Mouse (Mus musculus): Measurements from ENCODE around the gene Ddah1. TPM values are rescaled to one million over a fixed set of nuclear protein-coding genes. Genes with fewer than 3 reads are reported as not detected.

Ddah1 gene
- polyA plus RNA-seq, 1 experiment from 2014 or later: 91.2 TPM

- H3K4me3 ChIP-seq (replicated peaks; ENCODE audit: low read depth, low read length): no peak overlapping the region
- 0 out of 2 replicates have a peak, but pooled peaks have one; percentile 18 for ATAC-seq (ENCODE audit: low FRiP score, low TSS enrichment)
- DNase-seq: no peak
These were observed 58.3 kb downstream of the Ddah1 start for GRCm38 (mm10) chr3:145816807-145817206.

GRCm38 (mm10) chr3:145817276-145817675, 58.8 kb downstream of the Ddah1 start:
- Histone ChIP-seq H3K4me3 (replicated peaks; ENCODE audit: low read depth, low read length) (no peak overlapping the region), H3K27me3 (ENCODE audit: control insufficient read depth, insufficient read depth, low read length) (no peaks in the 10 kb centered on the region; the same call in 1 of the 2 replicates), H3K9me3 (ENCODE audit: control insufficient read depth, low read length) (no peaks in the 10 kb centered on the region), H3K36me3 (ENCODE audit: control insufficient read depth, insufficient read depth, low read length) (no peaks in the 10 kb centered on the region), H3K27ac (replicated peaks; ENCODE audit: low read depth, low read length) (no peak overlapping the region; the same call in 1 of the 2 replicates), H3K9ac (replicated peaks; ENCODE audit: low read length) (no peak overlapping the region), H3K4me1 (ENCODE audit: control insufficient read depth, insufficient read depth, low read length) (0 out of 2 replicates have a peak, but pooled peaks cover 7% of the 10 kb centered on the region), H3K4me2 (ENCODE audit: low read length) (no peak overlapping the region)
- DNase-seq: peak; percentile 26
- 43% methylated on average over 6 of the region's 6 CpGs for WGBS
- peak; percentile 36; the same call in 1 of the 2 replicates for ATAC-seq (ENCODE audit: low FRiP score, low TSS enrichment)

More at GRCm38 (mm10) chr3:145816807-145817206, 58.3 kb downstream of the Ddah1 start:
- Histone ChIP-seq H3K4me1 (ENCODE audit: control insufficient read depth, insufficient read depth, low read length) (0 out of 2 replicates have a peak, but pooled peaks cover 7% of the 10 kb centered on the region), H3K27ac (replicated peaks; ENCODE audit: low read depth, low read length) (no peak overlapping the region; the same call in 1 of the 2 replicates), H3K4me2 (ENCODE audit: low read length) (no peak overlapping the region), H3K27me3 (ENCODE audit: control insufficient read depth, insufficient read depth, low read length) (no peaks in the 10 kb centered on the region; the same call in 1 of the 2 replicates), H3K9me3 (ENCODE audit: control insufficient read depth, low read length) (no peaks in the 10 kb centered on the region), H3K9ac (replicated peaks; ENCODE audit: low read length) (no peak overlapping the region), H3K36me3 (ENCODE audit: control insufficient read depth, insufficient read depth, low read length) (no peaks in the 10 kb centered on the region)
- 82% methylated on average over 1 of the region's 1 CpGs for WGBS

GRCm38 (mm10) chr3:145820439-145820838, 62.0 kb downstream of the Ddah1 start:
- Histone ChIP-seq H3K9ac (replicated peaks; ENCODE audit: low read length) (no peak overlapping the region), H3K4me1 (ENCODE audit: control insufficient read depth, insufficient read depth, low read length) (peaks cover 14% of the 10 kb centered on the region), H3K4me2 (ENCODE audit: low read length) (no peak overlapping the region), H3K4me3 (replicated peaks; ENCODE audit: low read depth, low read length) (no peak overlapping the region), H3K36me3 (ENCODE audit: control insufficient read depth, insufficient read depth, low read length) (no peaks in the 10 kb centered on the region), H3K27me3 (ENCODE audit: control insufficient read depth, insufficient read depth, low read length) (no peaks in the 10 kb centered on the region; the same call in none of the 2 replicates), H3K27ac (replicated peaks; ENCODE audit: low read depth, low read length) (no peak overlapping the region), H3K9me3 (ENCODE audit: control insufficient read depth, low read length) (no peaks in the 10 kb centered on the region)
- ATAC-seq (ENCODE audit: low FRiP score, low TSS enrichment) (no peak), DNase-seq (no peak)
- 80% methylated on average over 2 of the region's 2 CpGs for WGBS

GRCm38 (mm10) chr3:145820938-145821337, 62.5 kb downstream of the Ddah1 start:
- no peak overlapping the region for H3K4me2 ChIP-seq (ENCODE audit: low read length)
- H3K4me1 ChIP-seq (ENCODE audit: control insufficient read depth, insufficient read depth, low read length): peaks cover 19% of the 10 kb centered on the region
- no peak overlapping the region for H3K27ac ChIP-seq (replicated peaks; ENCODE audit: low read depth, low read length)
- H3K9ac ChIP-seq (replicated peaks; ENCODE audit: low read length): no peak overlapping the region
- 96% methylated on average over 2 of the region's 2 CpGs for WGBS
- DNase-seq: no peak
- H3K27me3 ChIP-seq (ENCODE audit: control insufficient read depth, insufficient read depth, low read length): no peaks in the 10 kb centered on the region; the same call in none of the 2 replicates
- H3K9me3 ChIP-seq (ENCODE audit: control insufficient read depth, low read length): no peaks in the 10 kb centered on the region
- no peak for ATAC-seq (ENCODE audit: low FRiP score, low TSS enrichment)
- H3K36me3 ChIP-seq (ENCODE audit: control insufficient read depth, insufficient read depth, low read length): no peaks in the 10 kb centered on the region
- no peak overlapping the region for H3K4me3 ChIP-seq (replicated peaks; ENCODE audit: low read depth, low read length)

- Histone ChIP-seq H3K4me2 (ENCODE audit: low read length) (no peak overlapping the region), H3K36me3 (ENCODE audit: control insufficient read depth, insufficient read depth, low read length) (no peaks in the 10 kb centered on the region), H3K9ac (replicated peaks; ENCODE audit: low read length) (no peak overlapping the region), H3K27ac (replicated peaks; ENCODE audit: low read depth, low read length) (no peak overlapping the region), H3K4me3 (replicated peaks; ENCODE audit: low read depth, low read length) (no peak overlapping the region), H3K4me1 (ENCODE audit: control insufficient read depth, insufficient read depth, low read length) (peaks cover 15% of the 10 kb centered on the region), H3K9me3 (ENCODE audit: control insufficient read depth, low read length) (no peaks in the 10 kb centered on the region), H3K27me3 (ENCODE audit: control insufficient read depth, insufficient read depth, low read length) (peaks cover 8% of the 10 kb centered on the region)
- WGBS: 71% methylated on average over 4 of the region's 4 CpGs
- no peak for DNase-seq
- no peak for ATAC-seq (ENCODE audit: low FRiP score, low TSS enrichment)
These were observed 63.7 kb downstream of the Ddah1 start for GRCm38 (mm10) chr3:145822201-145822600.

- H3K4me3 ChIP-seq (replicated peaks; ENCODE audit: low read depth, low read length): no peak overlapping the region
- 91% methylated on average over 4 of the region's 4 CpGs for WGBS
- H3K36me3 ChIP-seq (ENCODE audit: control insufficient read depth, insufficient read depth, low read length): no peaks in the 10 kb centered on the region
- no peaks in the 10 kb centered on the region for H3K9me3 ChIP-seq (ENCODE audit: control insufficient read depth, low read length)
- peaks cover 22% of the 10 kb centered on the region for H3K4me1 ChIP-seq (ENCODE audit: control insufficient read depth, insufficient read depth, low read length)
- no peak overlapping the region for H3K4me2 ChIP-seq (ENCODE audit: low read length)
- no peak for ATAC-seq (ENCODE audit: low FRiP score, low TSS enrichment)
- H3K27me3 ChIP-seq (ENCODE audit: control insufficient read depth, insufficient read depth, low read length): peaks cover 10% of the 10 kb centered on the region
- no peak for DNase-seq
- no peak overlapping the region for H3K27ac ChIP-seq (replicated peaks; ENCODE audit: low read depth, low read length)
- H3K9ac ChIP-seq (replicated peaks; ENCODE audit: low read length): no peak overlapping the region
These were observed 65.2 kb downstream of the Ddah1 start for GRCm38 (mm10) chr3:145823661-145824060.

- WGBS: 8% methylated on average over 11 of the region's 11 CpGs
- Histone ChIP-seq H3K27ac (replicated peaks; ENCODE audit: low read depth, low read length) (no peak overlapping the region), H3K9me3 (ENCODE audit: control insufficient read depth, low read length) (no peaks in the 10 kb centered on the region), H3K36me3 (ENCODE audit: control insufficient read depth, insufficient read depth, low read length) (no peaks in the 10 kb centered on the region), H3K4me1 (ENCODE audit: control insufficient read depth, insufficient read depth, low read length) (peaks cover 23% of the 10 kb centered on the region), H3K4me3 (replicated peaks; ENCODE audit: low read depth, low read length) (no peak overlapping the region), H3K27me3 (ENCODE audit: control insufficient read depth, insufficient read depth, low read length) (peaks cover 18% of the 10 kb centered on the region), H3K4me2 (ENCODE audit: low read length) (peak overlapping the region; percentile 30), H3K9ac (replicated peaks; ENCODE audit: low read length) (no peak overlapping the region)
- ATAC-seq (ENCODE audit: low FRiP score, low TSS enrichment): peak; percentile 78; the same call in 1 of the 2 replicates
- peak; percentile 57 for DNase-seq
These were observed 67.1 kb downstream of the Ddah1 start for GRCm38 (mm10) chr3:145825416-145826055.

GRCm38 (mm10) chr3:145827191-145828045, 68.9 kb downstream of the Ddah1 start:
- Histone ChIP-seq H3K9ac (replicated peaks; ENCODE audit: low read length) (peak overlapping the region; percentile 4; the same call in 1 of the 2 replicates), H3K9me3 (ENCODE audit: control insufficient read depth, low read length) (no peaks in the 10 kb centered on the region), H3K36me3 (ENCODE audit: control insufficient read depth, insufficient read depth, low read length) (no peaks in the 10 kb centered on the region), H3K4me3 (replicated peaks; ENCODE audit: low read depth, low read length) (no peak overlapping the region), H3K4me1 (ENCODE audit: control insufficient read depth, insufficient read depth, low read length) (peaks cover 23% of the 10 kb centered on the region), H3K4me2 (ENCODE audit: low read length) (peak overlapping the region; percentile 5; the same call in 1 of the 2 replicates), H3K27me3 (ENCODE audit: control insufficient read depth, insufficient read depth, low read length) (peaks cover 18% of the 10 kb centered on the region), H3K27ac (replicated peaks; ENCODE audit: low read depth, low read length) (no peak overlapping the region)
- peak; percentile 37 for DNase-seq
- ATAC-seq (ENCODE audit: low FRiP score, low TSS enrichment): no peak
- 31% methylated on average over 18 of the region's 18 CpGs for whole genome bisulfite sequencing
